Mouse (Mus musculus): ENCODE data around the gene Fpr2. TPM values are rescaled to one million over a fixed set of nuclear protein-coding genes. Genes with fewer than 3 reads are reported as not detected.
A peak's percentile ranks its signal among the peaks of the same experiment; 100 is the strongest.

The Fpr2 gene
- polyA plus RNA-seq, 1 experiment from 2014 or later: 0.80 TPM

- Histone ChIP-seq H3K4me2 (ENCODE audit: low read length) (no peak overlapping the region), H3K36me3 (ENCODE audit: insufficient read depth, low read length) (no peaks in the 10 kb centered on the region), H3K9me3 (replicated peaks; ENCODE audit: low read length) (no peaks in the 10 kb centered on the region), H3K27me3 (ENCODE audit: insufficient read depth, low read length) (no peaks in the 10 kb centered on the region; the same call in 1 of the 2 replicates), H3K4me1 (replicated peaks; ENCODE audit: insufficient read depth, low read length) (no peaks in the 10 kb centered on the region), H3K27ac (no peak overlapping the region), H3K9ac (ENCODE audit: low read depth, low read length) (no peak overlapping the region), H3K4me3 (replicated peaks; ENCODE audit: low read depth, low read length) (no peak overlapping the region)
- TF ChIP-seq CTCF (IDR thresholded peaks at IDR 0.05; ENCODE audit: low read depth): no peak
- ATAC-seq (replicated peaks; ENCODE audit: low FRiP score, low read depth) (no peak), DNase-seq (ENCODE audit: low spot score) (no peak)
- 77% methylated on average over 1 of the region's 1 CpGs for WGBS
Observed at GRCm38 (mm10) chr17:17879347-17879746, 8.3 kb upstream of the Fpr2 start.

GRCm38 (mm10) chr17:17882672-17883071 is 5.0 kb upstream of the Fpr2 start:
- 78% methylated on average over 3 of the region's 3 CpGs for WGBS
- no peaks in the 10 kb centered on the region for H3K4me1 ChIP-seq (replicated peaks; ENCODE audit: insufficient read depth, low read length)
- no peaks in the 10 kb centered on the region for H3K9me3 ChIP-seq (replicated peaks; ENCODE audit: low read length)
- no peak overlapping the region for H3K4me3 ChIP-seq (replicated peaks; ENCODE audit: low read depth, low read length)
- no peaks in the 10 kb centered on the region for H3K36me3 ChIP-seq (ENCODE audit: insufficient read depth, low read length)
- H3K9ac ChIP-seq (ENCODE audit: low read depth, low read length): no peak overlapping the region
- H3K27ac ChIP-seq: no peak overlapping the region
- no peaks in the 10 kb centered on the region; the same call in 1 of the 2 replicates for H3K27me3 ChIP-seq (ENCODE audit: insufficient read depth, low read length)
- DNase-seq (ENCODE audit: low spot score) (no peak), ATAC-seq (replicated peaks; ENCODE audit: low FRiP score, low read depth) (no peak)
- TF ChIP-seq CTCF (IDR thresholded peaks at IDR 0.05; ENCODE audit: low read depth): no peak
- no peak overlapping the region for H3K4me2 ChIP-seq (ENCODE audit: low read length)

- no peaks in the 10 kb centered on the region for H3K9me3 ChIP-seq (replicated peaks; ENCODE audit: low read length)
- H3K4me1 ChIP-seq (replicated peaks; ENCODE audit: insufficient read depth, low read length): no peaks in the 10 kb centered on the region
- DNase-seq (ENCODE audit: low spot score): no peak
- no peaks in the 10 kb centered on the region for H3K36me3 ChIP-seq (ENCODE audit: insufficient read depth, low read length)
- no peak within 1 kb of the TSS for H3K9ac ChIP-seq (ENCODE audit: low read depth, low read length)
- no peak for ATAC-seq (replicated peaks; ENCODE audit: low FRiP score, low read depth)
- H3K4me2 ChIP-seq (ENCODE audit: low read length): no peak within 1 kb of the TSS
- no peak for TF ChIP-seq CTCF (IDR thresholded peaks at IDR 0.05; ENCODE audit: low read depth)
- no peak within 1 kb of the TSS for H3K4me3 ChIP-seq (replicated peaks; ENCODE audit: low read depth, low read length)
- H3K27me3 ChIP-seq (ENCODE audit: insufficient read depth, low read length): no peaks in the 10 kb centered on the region; the same call in 1 of the 2 replicates
- WGBS: 55% methylated on average over 1 of the region's 1 CpGs
- H3K27ac ChIP-seq: no peak within 1 kb of the TSS
Observed at GRCm38 (mm10) chr17:17883840-17884239, 3.8 kb upstream of the Fpr2 start, which contains the start of gene Fpr1. Gene Fpr1 (minus strand): TSS chr17:17883940.

GRCm38 (mm10) chr17:17889732-17890425 is 2.3 kb downstream of the Fpr2 start:
- TF ChIP-seq CTCF (IDR thresholded peaks at IDR 0.05; ENCODE audit: low read depth): no peak
- Histone ChIP-seq H3K9ac (ENCODE audit: low read depth, low read length) (no peak overlapping the region), H3K27ac (no peak overlapping the region), H3K4me2 (ENCODE audit: low read length) (no peak overlapping the region), H3K36me3 (ENCODE audit: insufficient read depth, low read length) (no peaks in the 10 kb centered on the region), H3K27me3 (ENCODE audit: insufficient read depth, low read length) (no peaks in the 10 kb centered on the region), H3K4me3 (replicated peaks; ENCODE audit: low read depth, low read length) (no peak overlapping the region), H3K9me3 (replicated peaks; ENCODE audit: low read length) (no peaks in the 10 kb centered on the region), H3K4me1 (replicated peaks; ENCODE audit: insufficient read depth, low read length) (no peaks in the 10 kb centered on the region)
- DNase-seq (ENCODE audit: low spot score) (no peak), ATAC-seq (replicated peaks; ENCODE audit: low FRiP score, low read depth) (no peak)
- WGBS: 84% methylated on average over 2 of the region's 2 CpGs

- Histone ChIP-seq H3K36me3 (ENCODE audit: insufficient read depth, low read length) (no peaks in the 10 kb centered on the region), H3K4me1 (replicated peaks; ENCODE audit: insufficient read depth, low read length) (no peaks in the 10 kb centered on the region), H3K27me3 (ENCODE audit: insufficient read depth, low read length) (no peaks in the 10 kb centered on the region), H3K9me3 (replicated peaks; ENCODE audit: low read length) (no peaks in the 10 kb centered on the region), H3K9ac (ENCODE audit: low read depth, low read length) (no peak overlapping the region), H3K4me3 (replicated peaks; ENCODE audit: low read depth, low read length) (no peak overlapping the region), H3K4me2 (ENCODE audit: low read length) (no peak overlapping the region), H3K27ac (no peak overlapping the region)
- ATAC-seq (replicated peaks; ENCODE audit: low FRiP score, low read depth): no peak
- peak; percentile 82 for DNase-seq (ENCODE audit: low spot score)
- peak; percentile 83 for TF ChIP-seq CTCF (IDR thresholded peaks at IDR 0.05; ENCODE audit: low read depth)
- 2% methylated on average over 4 of the region's 4 CpGs for WGBS
Observed at GRCm38 (mm10) chr17:17896039-17896438, 8.4 kb downstream of the Fpr2 start.

GRCm38 (mm10) chr17:17899268-17899667 is 11.6 kb downstream of the Fpr2 start:
- Histone ChIP-seq H3K4me1 (replicated peaks; ENCODE audit: insufficient read depth, low read length) (no peaks in the 10 kb centered on the region), H3K4me2 (ENCODE audit: low read length) (no peak overlapping the region), H3K27me3 (ENCODE audit: insufficient read depth, low read length) (no peaks in the 10 kb centered on the region), H3K9me3 (replicated peaks; ENCODE audit: low read length) (no peaks in the 10 kb centered on the region), H3K36me3 (ENCODE audit: insufficient read depth, low read length) (no peaks in the 10 kb centered on the region), H3K27ac (no peak overlapping the region), H3K4me3 (replicated peaks; ENCODE audit: low read depth, low read length) (no peak overlapping the region), H3K9ac (ENCODE audit: low read depth, low read length) (no peak overlapping the region)
- 80% methylated on average over 2 of the region's 2 CpGs for WGBS
- no peak for ATAC-seq (replicated peaks; ENCODE audit: low FRiP score, low read depth)
- peak; percentile 59 for DNase-seq (ENCODE audit: low spot score)
- TF ChIP-seq CTCF (IDR thresholded peaks at IDR 0.05; ENCODE audit: low read depth): peak; percentile 63
